Mouse (Mus musculus) WW6 (cell line): ENCODE measurements at regions not wholly inside any gene's neighbourhood (a gene's known extent, or its start where the extent isn't known, plus 50 kb on each side); places are given as distances from the start of the nearest gene placed in this dataset.

Experiments used
- DNase-seq: peaks from one replicate; pipeline ENCODE4 v3.0.0-alpha.2; 2013; ENCODE audit warnings: low read depth, low spot score

- DNase-seq: no peak
Observed at GRCm38 (mm10) chr1:120910801-120911200, 308.6 kb downstream of the En1 start.

GRCm38 (mm10) chr1:120911962-120912670, 309.9 kb downstream of the En1 start:
- DNase-seq: no peak

DNA sequence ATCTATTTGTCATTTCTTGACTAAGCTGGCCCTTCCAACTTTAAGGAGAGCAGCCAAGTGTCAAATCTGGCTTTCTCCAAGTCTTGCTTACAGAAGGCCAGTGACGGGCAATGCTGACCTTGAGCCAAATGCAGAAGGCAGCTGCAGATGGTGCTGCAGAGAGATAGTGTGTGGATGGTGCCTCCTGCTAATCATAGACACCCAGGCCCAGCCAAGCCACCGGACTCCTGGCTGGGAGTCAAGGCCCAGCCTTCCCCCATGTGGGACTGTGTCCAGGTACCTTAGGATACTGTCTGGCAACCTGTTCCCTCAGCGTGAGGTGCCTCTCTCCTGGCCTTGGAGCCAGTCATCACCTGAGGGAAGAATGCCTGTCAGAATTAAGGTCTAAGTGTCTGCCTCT, 319.3 kb downstream of the En1 start:
- no peak for DNase-seq

DNA sequence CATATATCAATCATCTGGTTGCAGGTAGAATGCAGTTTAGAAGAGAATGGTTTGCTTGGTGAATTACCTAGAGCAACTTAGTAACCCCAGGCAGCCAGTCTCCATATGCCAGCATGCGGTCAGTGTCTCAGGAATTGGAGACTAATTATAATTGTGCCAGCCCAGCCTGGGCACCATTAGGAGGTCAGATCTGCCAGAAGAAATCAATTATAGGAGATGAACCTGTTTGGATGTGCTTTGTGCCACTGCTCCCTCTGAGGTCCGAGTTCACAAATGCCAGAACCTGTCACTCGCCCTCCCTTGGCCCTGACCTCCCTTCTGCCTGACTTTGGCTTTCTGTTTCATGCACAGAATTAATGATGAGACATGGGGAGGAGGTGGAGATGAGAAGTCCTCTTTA, 323.1 kb downstream of the En1 start:
- no peak for DNase-seq

DNA sequence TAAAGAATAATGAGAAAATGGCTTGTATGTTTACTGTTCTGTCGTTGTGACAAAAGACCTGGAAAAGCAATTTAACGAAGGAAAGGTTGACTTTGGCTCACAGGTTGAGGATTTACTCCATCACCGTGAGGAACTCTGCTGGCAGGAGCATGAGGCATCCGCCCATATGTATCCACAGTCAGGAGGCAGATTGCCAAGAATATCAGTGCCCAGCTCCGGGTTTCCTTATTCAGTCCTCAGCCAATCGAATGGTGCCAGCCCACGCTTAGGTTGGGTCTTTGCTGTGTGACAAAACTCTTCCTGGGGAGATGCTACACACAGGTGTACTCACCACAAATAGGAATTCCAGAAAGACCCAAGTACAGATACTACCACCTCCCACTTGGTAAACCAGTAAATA, 327.9 kb downstream of the En1 start:
- no peak for DNase-seq

- no peak for DNase-seq
Observed at GRCm38 (mm10) chr1:120935321-120935720, 333.1 kb downstream of the En1 start.

- DNase-seq: no peak
Observed at GRCm38 (mm10) chr1:120943711-120944110, 341.5 kb downstream of the En1 start.

- no peak for DNase-seq
Observed at GRCm38 (mm10) chr1:120946349-120946748, 344.1 kb downstream of the En1 start.

- no peak for DNase-seq
Observed at GRCm38 (mm10) chr1:120961235-120961634, 359.0 kb downstream of the En1 start.

GRCm38 (mm10) chr1:120961984-120962383, 359.8 kb downstream of the En1 start:
- no peak for DNase-seq

- DNase-seq: no peak
Observed at GRCm38 (mm10) chr1:120963477-120964178, 361.4 kb downstream of the En1 start.

DNA sequence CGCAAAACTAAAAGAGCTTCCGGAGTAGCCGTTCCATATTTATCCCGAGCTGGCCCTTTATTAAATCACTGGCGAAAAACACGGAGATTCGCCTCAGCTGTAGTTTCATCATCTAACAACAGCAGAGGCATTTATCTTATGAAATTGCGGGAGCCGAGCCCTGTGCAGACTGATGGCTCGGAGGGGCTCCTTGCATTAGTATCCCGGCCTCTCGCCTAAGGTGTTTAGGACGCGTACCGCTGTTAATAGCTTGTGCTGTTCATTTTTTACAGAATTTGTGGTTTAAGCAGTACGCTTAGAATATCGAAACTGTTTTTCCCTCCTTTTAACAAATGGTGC, 361.9 kb downstream of the En1 start:
- no peak for DNase-seq

GRCm38 (mm10) chr1:120966132-120966531, 363.9 kb downstream of the En1 start:
- DNase-seq: no peak

GRCm38 (mm10) chr1:120974661-120975060, 357.7 kb downstream of the Insig2 start:
- DNase-seq: no peak

DNA sequence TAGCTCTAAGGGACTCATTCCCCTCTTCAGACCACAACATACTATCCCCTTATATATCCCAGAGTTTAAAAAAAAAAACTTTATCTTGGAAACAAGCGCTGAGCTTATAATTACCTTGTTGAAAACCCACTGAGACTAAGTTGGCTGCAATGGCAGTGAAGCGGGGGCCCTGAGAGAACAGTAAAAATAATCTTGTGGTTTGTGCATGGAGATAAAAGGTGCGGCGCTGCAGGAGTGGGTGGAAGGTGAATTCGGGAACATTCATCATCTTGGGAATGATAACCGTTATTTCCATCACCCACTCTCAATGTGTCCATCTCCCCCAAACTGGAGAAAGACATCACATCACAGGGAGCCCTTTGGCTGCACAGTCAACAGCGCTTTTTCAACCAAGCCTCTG, 327.9 kb downstream of the Insig2 start:
- no peak for DNase-seq

- DNase-seq: no peak
Observed at GRCm38 (mm10) chr1:121005198-121005597, 327.2 kb downstream of the Insig2 start.

DNA sequence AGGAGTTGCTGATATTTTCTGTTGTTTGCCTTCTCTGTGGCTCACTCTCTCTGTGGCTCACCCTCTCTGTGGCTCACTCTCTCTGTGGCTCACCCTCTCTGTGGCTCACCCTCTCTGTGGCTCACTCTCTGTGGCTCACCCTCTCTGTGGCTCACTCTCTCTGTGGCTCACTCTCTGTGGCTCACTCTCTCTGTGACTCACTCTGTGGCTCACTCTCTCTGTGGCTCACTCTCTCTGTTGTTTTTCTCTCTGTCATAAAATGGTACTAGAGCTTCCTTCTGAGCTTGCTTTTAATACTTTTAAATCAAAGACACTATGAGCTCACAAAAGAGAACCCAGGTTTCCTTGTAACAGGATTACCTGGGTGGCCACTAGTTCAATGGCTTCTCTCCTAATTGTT, 320.3 kb downstream of the Insig2 start:
- no peak for DNase-seq

- no peak for DNase-seq
Observed at GRCm38 (mm10) chr1:121013839-121014503, 318.4 kb downstream of the Insig2 start.

GRCm38 (mm10) chr1:121029375-121029774, 303.0 kb downstream of the Insig2 start:
- no peak for DNase-seq

DNA sequence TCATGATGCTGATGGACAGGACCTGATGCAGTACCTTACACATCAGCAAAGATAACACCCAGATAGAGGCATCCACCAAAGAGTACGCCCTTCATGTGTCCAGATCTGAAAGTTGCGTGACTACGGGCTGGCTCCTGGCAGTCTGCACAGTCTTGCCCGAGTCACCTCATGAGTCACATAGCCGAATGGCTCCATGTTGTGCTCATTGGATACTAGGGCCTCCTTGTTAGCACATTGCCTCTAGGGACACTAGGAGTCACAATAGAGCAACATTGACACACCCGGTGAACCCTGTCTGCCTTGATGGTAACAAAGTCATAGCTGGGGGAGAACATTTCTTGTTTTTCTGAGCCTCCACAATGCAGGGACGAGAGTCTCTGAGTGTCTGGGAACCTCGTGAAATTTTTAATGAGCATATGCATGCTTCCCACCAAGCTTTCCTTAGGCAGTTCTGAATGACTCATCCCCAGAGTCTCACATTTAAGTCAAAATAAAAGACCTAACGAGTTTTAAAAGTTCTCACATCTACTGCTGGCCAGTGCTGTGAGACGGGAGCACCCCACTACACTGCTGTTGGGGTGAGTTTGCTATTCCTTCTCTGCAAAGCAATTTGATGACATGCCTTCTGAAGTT, 297.5 kb downstream of the Insig2 start:
- no peak for DNase-seq

GRCm38 (mm10) chr1:121046581-121046980, 285.8 kb downstream of the Insig2 start:
- DNase-seq: no peak

DNA sequence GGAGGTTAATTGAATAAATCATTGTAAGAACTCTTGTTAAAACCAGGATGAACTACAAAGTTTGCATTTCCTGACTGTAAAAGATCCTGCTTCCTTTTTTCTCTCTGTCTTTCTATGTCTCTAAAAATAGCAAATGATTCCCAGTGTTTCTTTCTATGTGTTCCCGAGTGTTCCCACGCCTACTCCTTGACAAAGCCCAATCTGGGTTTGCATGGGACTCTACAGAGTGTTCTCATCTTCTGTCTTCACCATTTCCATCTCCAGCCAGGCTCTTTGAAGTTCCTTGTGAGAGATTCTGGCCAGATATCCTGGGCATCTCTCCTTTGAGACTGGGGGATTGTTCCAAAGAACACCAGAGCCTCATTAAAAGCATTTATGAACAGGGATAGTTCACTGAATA, 285.0 kb downstream of the Insig2 start:
- no peak for DNase-seq
